Mouse (Mus musculus) forebrain, embryonic 12.5 days (tissue): ENCODE measurements at regions not wholly inside any gene's neighbourhood (a gene's known extent, or its start where the extent isn't known, plus 50 kb on each side); places are given as distances from the start of the nearest gene placed in this dataset.

Experiments
- ATAC-seq: fragments of 200-750 bp; cut with Nextera tagmentation; 2 replicates; pipeline ENCODE4 v1.8.0; 2017; ENCODE audit warnings: moderate TSS enrichment; ENCODE audit not compliant: low FRiP score
- H3K27ac ChIP-seq: fragments of 300-500 bp; sonication (generic); 2 replicates; pipeline ENCODE4 v1.5.1; 2016; ENCODE audit warnings: mild to moderate bottlenecking
- H3K27me3 ChIP-seq: fragments of 300-500 bp; sonication (generic); 2 replicates; pipeline ENCODE4 v1.6.1; 2016; ENCODE audit warnings: mild to moderate bottlenecking
- H3K36me3 ChIP-seq: fragments of 300-500 bp; sonication (generic); replicated peaks from 2 replicates; pipeline ENCODE4 v1.6.1; 2016; ENCODE audit warnings: mild to moderate bottlenecking
- H3K4me1 ChIP-seq: fragments of 300-500 bp; sonication (generic); 2 replicates; pipeline ENCODE4 v1.6.1; 2016
- H3K4me2 ChIP-seq: fragments of 300-500 bp; sonication (generic); 2 replicates; pipeline ENCODE4 v1.6.1; 2016; ENCODE audit warnings: mild to moderate bottlenecking, moderate library complexity
- H3K4me3 ChIP-seq: fragments of 300-500 bp; sonication (generic); replicated peaks from 2 replicates; pipeline ENCODE4 v1.5.1; 2016; ENCODE audit warnings: mild to moderate bottlenecking
- H3K9ac ChIP-seq: fragments of 300-500 bp; sonication (generic); 2 replicates; pipeline ENCODE4 v1.6.1; 2016; ENCODE audit warnings: mild to moderate bottlenecking
- H3K9me3 ChIP-seq: fragments of 300-500 bp; sonication (generic); 2 replicates; pipeline ENCODE4 v1.6.1; 2016
- WGBS: fragments of 180-500 bp; shearing (Covaris S2); methylation state at CpG from one replicate; pipeline ENCODE4 v1.1.7; 2016; 5-methylcytosine and 5-hydroxymethylcytosine counted together

- no peak overlapping the region for H3K4me2 ChIP-seq
- ATAC-seq: no peak
- H3K9me3 ChIP-seq: no peaks in the 10 kb centered on the region
- H3K27ac ChIP-seq: no peak overlapping the region
- no peaks in the 10 kb centered on the region for H3K36me3 ChIP-seq
- no peak overlapping the region for H3K9ac ChIP-seq
- WGBS: 97% methylated on average over 5 of the region's 5 CpGs
- H3K4me1 ChIP-seq: no peaks in the 10 kb centered on the region
- H3K27me3 ChIP-seq: no peaks in the 10 kb centered on the region
- no peak overlapping the region for H3K4me3 ChIP-seq
Measured at GRCm38 (mm10) chr17:63761058-63761457, 101.8 kb upstream of the Fer start.

GRCm38 (mm10) chr17:63771111-63771510, 91.8 kb upstream of the Fer start:
- Histone ChIP-seq H3K27me3 (no peaks in the 10 kb centered on the region), H3K9ac (no peak overlapping the region), H3K4me3 (no peak overlapping the region), H3K4me2 (no peak overlapping the region), H3K27ac (no peak overlapping the region), H3K4me1 (no peaks in the 10 kb centered on the region), H3K36me3 (no peaks in the 10 kb centered on the region), H3K9me3 (no peaks in the 10 kb centered on the region)
- no peak for ATAC-seq
- 91% methylated on average over 6 of the region's 6 CpGs for WGBS

GRCm38 (mm10) chr17:63784381-63785116, 78.3 kb upstream of the Fer start:
- ATAC-seq: no peak
- Histone ChIP-seq H3K9ac (no peak overlapping the region), H3K27ac (no peak overlapping the region), H3K27me3 (no peaks in the 10 kb centered on the region), H3K4me1 (no peaks in the 10 kb centered on the region), H3K9me3 (no peaks in the 10 kb centered on the region), H3K4me2 (no peak overlapping the region), H3K4me3 (no peak overlapping the region), H3K36me3 (no peaks in the 10 kb centered on the region)
- WGBS: 88% methylated on average over 19 of the region's 19 CpGs

GRCm38 (mm10) chr17:63786444-63786843, 76.4 kb upstream of the Fer start:
- H3K27ac ChIP-seq: no peak overlapping the region
- H3K36me3 ChIP-seq: no peaks in the 10 kb centered on the region
- H3K4me3 ChIP-seq: no peak overlapping the region
- H3K4me1 ChIP-seq: no peaks in the 10 kb centered on the region
- no peak overlapping the region for H3K9ac ChIP-seq
- no peak overlapping the region for H3K4me2 ChIP-seq
- no peaks in the 10 kb centered on the region for H3K9me3 ChIP-seq
- no peaks in the 10 kb centered on the region for H3K27me3 ChIP-seq
- 85% methylated on average over 11 of the region's 11 CpGs for WGBS
- no peak for ATAC-seq

DNA sequence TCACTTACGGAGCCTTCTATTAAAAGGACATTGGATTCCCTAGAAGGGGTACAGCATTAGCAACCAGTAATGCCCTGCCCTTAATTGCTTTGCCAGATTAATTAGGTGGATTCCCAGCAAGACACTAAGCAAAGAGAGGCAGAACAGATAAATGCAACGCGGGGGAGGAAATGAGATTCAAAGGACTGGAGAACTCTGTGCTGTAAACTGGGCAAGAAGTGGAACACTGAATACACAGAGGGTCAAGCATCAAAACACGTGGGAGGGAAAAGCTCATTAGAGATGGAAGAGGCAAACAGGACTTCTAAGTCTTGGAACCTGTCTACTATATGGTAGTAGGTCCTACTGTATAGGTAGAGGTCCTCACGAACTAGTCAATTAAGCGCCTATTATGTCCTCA, 68.5 kb upstream of the Fer start:
- WGBS: 48% methylated on average over 6 of the region's 6 CpGs

DNA sequence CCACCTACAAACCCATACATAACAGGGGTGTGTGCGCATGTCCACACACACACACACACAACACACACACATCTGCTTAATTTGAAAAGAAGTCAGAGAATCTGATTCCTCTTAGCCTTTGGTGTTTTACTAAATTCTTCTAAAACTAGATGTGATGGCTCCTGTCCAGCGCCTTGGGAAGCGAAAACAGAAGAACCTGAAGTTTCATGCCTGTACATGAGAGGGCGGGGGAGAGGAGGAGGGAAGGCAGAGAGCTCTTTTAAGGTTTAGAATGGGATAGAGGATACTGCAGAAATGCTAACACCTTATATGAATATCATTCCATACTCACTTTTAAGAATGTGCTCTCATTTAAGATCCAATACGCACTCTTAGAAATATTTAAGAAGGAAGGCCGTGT, 64.5 kb upstream of the Fer start:
- H3K27ac ChIP-seq: no peak overlapping the region
- H3K4me2 ChIP-seq: no peak overlapping the region
- no peak for ATAC-seq
- H3K9ac ChIP-seq: no peak overlapping the region
- H3K4me1 ChIP-seq: no peaks in the 10 kb centered on the region
- no peak overlapping the region for H3K4me3 ChIP-seq
- 91% methylated on average over 6 of the region's 6 CpGs for WGBS
- no peaks in the 10 kb centered on the region for H3K9me3 ChIP-seq
- no peaks in the 10 kb centered on the region for H3K27me3 ChIP-seq
- no peaks in the 10 kb centered on the region for H3K36me3 ChIP-seq

More for the DNA sequence above, 68.5 kb upstream of the Fer start:
- Histone ChIP-seq H3K36me3 (no peaks in the 10 kb centered on the region), H3K9me3 (no peaks in the 10 kb centered on the region), H3K9ac (no peak overlapping the region), H3K27ac (no peak overlapping the region), H3K27me3 (no peaks in the 10 kb centered on the region), H3K4me3 (no peak overlapping the region), H3K4me1 (no peaks in the 10 kb centered on the region), H3K4me2 (no peak overlapping the region)
- peak; percentile 20; the same call in 1 of the 2 replicates for ATAC-seq

GRCm38 (mm10) chr17:63798961-63799531, 63.8 kb upstream of the Fer start:
- H3K4me1 ChIP-seq: no peaks in the 10 kb centered on the region
- no peak overlapping the region for H3K27ac ChIP-seq
- no peaks in the 10 kb centered on the region for H3K36me3 ChIP-seq
- H3K4me3 ChIP-seq: no peak overlapping the region
- no peaks in the 10 kb centered on the region for H3K9me3 ChIP-seq
- WGBS: 90% methylated on average over 6 of the region's 6 CpGs
- H3K9ac ChIP-seq: no peak overlapping the region
- no peak for ATAC-seq
- H3K27me3 ChIP-seq: no peaks in the 10 kb centered on the region
- H3K4me2 ChIP-seq: no peak overlapping the region

- no peaks in the 10 kb centered on the region for H3K4me1 ChIP-seq
- H3K9ac ChIP-seq: no peak overlapping the region
- H3K4me2 ChIP-seq: no peak overlapping the region
- no peak overlapping the region for H3K4me3 ChIP-seq
- H3K36me3 ChIP-seq: no peaks in the 10 kb centered on the region
- H3K9me3 ChIP-seq: no peaks in the 10 kb centered on the region
- H3K27ac ChIP-seq: no peak overlapping the region
- no peak for ATAC-seq
- 98% methylated on average over 9 of the region's 9 CpGs for WGBS
- no peaks in the 10 kb centered on the region for H3K27me3 ChIP-seq
Measured at GRCm38 (mm10) chr17:63801411-63801810, 61.5 kb upstream of the Fer start.

DNA sequence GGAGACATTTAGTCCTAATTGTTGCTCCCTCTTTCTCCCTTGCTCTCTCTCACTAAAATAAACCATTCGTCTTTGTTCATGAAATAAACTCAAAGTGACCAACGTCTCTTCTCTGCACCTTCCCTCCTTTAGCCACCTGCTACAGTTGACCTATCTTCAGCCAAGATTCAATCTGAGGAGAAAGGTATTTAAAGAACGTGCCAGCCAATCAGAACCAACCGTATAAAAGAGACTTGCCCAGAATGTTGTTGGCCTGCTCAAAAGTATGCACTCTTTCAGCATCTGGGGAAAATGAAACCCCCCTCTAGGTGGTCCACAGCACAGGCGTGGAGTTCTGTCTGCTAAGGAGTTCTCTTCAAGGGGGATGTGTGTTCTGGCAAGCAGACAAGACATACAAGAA, 60.0 kb upstream of the Fer start:
- H3K9ac ChIP-seq: no peak overlapping the region
- H3K27me3 ChIP-seq: no peaks in the 10 kb centered on the region
- H3K4me1 ChIP-seq: peaks cover 9% of the 10 kb centered on the region
- no peak for ATAC-seq
- no peaks in the 10 kb centered on the region for H3K9me3 ChIP-seq
- no peak overlapping the region for H3K4me2 ChIP-seq
- no peak overlapping the region for H3K27ac ChIP-seq
- no peaks in the 10 kb centered on the region for H3K36me3 ChIP-seq
- H3K4me3 ChIP-seq: no peak overlapping the region
- WGBS: 84% methylated on average over 5 of the region's 5 CpGs

- no peak overlapping the region for H3K4me3 ChIP-seq
- no peaks in the 10 kb centered on the region for H3K36me3 ChIP-seq
- peaks cover 13% of the 10 kb centered on the region for H3K4me1 ChIP-seq
- no peak for ATAC-seq
- no peak overlapping the region for H3K27ac ChIP-seq
- H3K27me3 ChIP-seq: no peaks in the 10 kb centered on the region
- H3K4me2 ChIP-seq: no peak overlapping the region
- WGBS: 35% methylated on average over 11 of the region's 11 CpGs
- H3K9ac ChIP-seq: no peak overlapping the region
- H3K9me3 ChIP-seq: no peaks in the 10 kb centered on the region
Measured at GRCm38 (mm10) chr17:63803599-63803998, 59.3 kb upstream of the Fer start.

- ATAC-seq: no peak
- 97% methylated on average over 4 of the region's 4 CpGs for WGBS
- no peak overlapping the region for H3K27ac ChIP-seq
Measured at GRCm38 (mm10) chr17:63804416-63804815, 58.4 kb upstream of the Fer start.

DNA sequence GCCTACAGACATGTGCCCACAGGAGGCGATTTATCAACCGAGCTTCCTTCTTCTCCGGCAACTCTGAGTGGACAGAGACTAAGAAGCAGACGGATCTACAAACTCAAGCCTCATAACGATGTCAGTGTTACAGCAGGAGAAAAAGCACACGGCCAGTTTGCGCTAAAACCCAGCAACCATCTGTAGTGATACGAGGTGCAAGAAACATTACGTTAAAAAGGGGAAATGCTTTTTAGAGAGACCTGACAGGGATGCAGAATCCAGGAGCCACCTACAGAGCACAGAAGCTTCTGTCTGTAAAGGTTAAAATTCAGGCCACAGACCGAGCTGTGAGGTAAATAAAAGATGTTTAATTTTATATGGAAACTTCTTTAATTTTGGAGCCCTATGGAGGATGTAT, 56.5 kb upstream of the Fer start:
- no peaks in the 10 kb centered on the region for H3K27me3 ChIP-seq
- no peak overlapping the region for H3K9ac ChIP-seq
- no peaks in the 10 kb centered on the region for H3K36me3 ChIP-seq
- WGBS: 86% methylated on average over 10 of the region's 10 CpGs
- no peak overlapping the region for H3K4me2 ChIP-seq
- no peaks in the 10 kb centered on the region for H3K9me3 ChIP-seq
- H3K27ac ChIP-seq: no peak overlapping the region
- peaks cover 24% of the 10 kb centered on the region for H3K4me1 ChIP-seq
- no peak overlapping the region for H3K4me3 ChIP-seq
- ATAC-seq: no peak

More at GRCm38 (mm10) chr17:63804416-63804815, 58.4 kb upstream of the Fer start:
- Histone ChIP-seq H3K27me3 (no peaks in the 10 kb centered on the region), H3K4me3 (no peak overlapping the region), H3K4me2 (no peak overlapping the region), H3K36me3 (no peaks in the 10 kb centered on the region), H3K9ac (no peak overlapping the region), H3K9me3 (no peaks in the 10 kb centered on the region), H3K4me1 (peaks cover 21% of the 10 kb centered on the region)

- H3K27ac ChIP-seq: peak overlapping the region; percentile 51
- 12% methylated on average over 9 of the region's 9 CpGs for WGBS
Measured at GRCm38 (mm10) chr17:63807590-63808228, 55.2 kb upstream of the Fer start.

More at GRCm38 (mm10) chr17:63807590-63808228, 55.2 kb upstream of the Fer start:
- no peaks in the 10 kb centered on the region for H3K9me3 ChIP-seq
- peaks cover 29% of the 10 kb centered on the region for H3K4me1 ChIP-seq
- H3K9ac ChIP-seq: no peak overlapping the region
- no peaks in the 10 kb centered on the region for H3K36me3 ChIP-seq
- no peak overlapping the region for H3K4me3 ChIP-seq
- ATAC-seq: peak; percentile 87
- H3K4me2 ChIP-seq: no peak overlapping the region
- no peaks in the 10 kb centered on the region for H3K27me3 ChIP-seq
